21 mouse cellular contexts compared by ENCODE assay signal in genomic region chr13:110854213-110854612, GRCm38 (mm10).
DNase-seq lines count a peak whose midpoint lies in the region; ATAC-seq and TF ChIP-seq lines count a peak whose summit lies in the region.
"Had no signal": no experiment of that assay in that cellular context is flagged by ENCODE, and none has a peak within 500 bp of the region (broad histone marks: within the 10 kb centered on the region; RNA-seq: fewer than 3 reads in every experiment).

No protein-coding gene starts in this region.

- no peaks in the 10 kb centered on the region for H3K36me3 ChIP-seq in lung, embryonic 14.5 days (ENCODE audit: insufficient read depth)
- no peaks in the 10 kb centered on the region for H3K36me3 ChIP-seq in C2C12 (ENCODE audit: control insufficient read depth, insufficient read depth)
- no peaks in the 10 kb centered on the region for H3K36me3 ChIP-seq in stomach, postnatal 0 days (ENCODE audit: control insufficient read depth, insufficient read depth, low read length)
- H3K36me3 ChIP-seq in forebrain, embryonic 13.5 days (ENCODE audit: poor library complexity, severe bottlenecking) = no peaks in the 10 kb centered on the region
- H3K36me3 ChIP-seq: embryonic facial prominence, embryonic 12.5 days; forebrain, embryonic 12.5 days; heart, embryonic 12.5 days; hindbrain, embryonic 15.5 days had no signal

- no peak for ATAC-seq in lung, embryonic 14.5 days (ENCODE audit: insufficient read depth)
- no peak for ATAC-seq in stomach, postnatal 0 days (ENCODE audit: low FRiP score, low TSS enrichment)
- ATAC-seq in forebrain, embryonic 13.5 days = no peak
- ATAC-seq: activated CD4-positive, CD25-positive, alpha-beta regulatory T cell, adult 4 months; forebrain, postnatal 0 days; Patski had no signal

- H3ac ChIP-seq in C2C12 (ENCODE audit: control insufficient read depth, insufficient read length, low read depth) = no peak overlapping the region

- WGBS in cerebellum, adult 2 months = 57% methylated on average over 1 of the region's 1 CpGs
- WGBS in lung, embryonic 14.5 days = 42% methylated on average over 1 of the region's 1 CpGs
- WGBS in stomach, postnatal 0 days = 52% methylated on average over 1 of the region's 1 CpGs
- 50% methylated on average over 1 of the region's 1 CpGs for WGBS in forebrain, embryonic 13.5 days

- no peak for TF ChIP-seq POLR2A in cerebellum, adult 2 months (IDR thresholded peaks at IDR 0.05; ENCODE audit: borderline replicate concordance, insufficient read depth, low read length)

- no peaks in the 10 kb centered on the region for H3K79me2 ChIP-seq in C2C12 (ENCODE audit: control insufficient read depth, insufficient read depth)

- TF ChIP-seq EP300 in stomach, postnatal 0 days (optimal IDR thresholded peaks at IDR 0.05) = no peak

- no peak overlapping the region for H3K4me2 ChIP-seq in lung, embryonic 14.5 days
- H3K4me2 ChIP-seq in stomach, postnatal 0 days (replicated peaks; ENCODE audit: low read depth) = no peak overlapping the region
- H3K4me2 ChIP-seq in forebrain, embryonic 13.5 days = no peak overlapping the region
- H3K4me2 ChIP-seq: embryonic facial prominence, embryonic 12.5 days; forebrain, embryonic 12.5 days; heart, embryonic 12.5 days; hindbrain, embryonic 15.5 days had no signal

- no peak overlapping the region for H3K4me3 ChIP-seq in cerebellum, adult 2 months (replicated peaks; ENCODE audit: insufficient read depth, low read depth, low read length)
- H3K4me3 ChIP-seq in lung, embryonic 14.5 days (ENCODE audit: low read depth, low read length) = no peak overlapping the region
- no peak overlapping the region for H3K4me3 ChIP-seq in C2C12 (ENCODE audit: insufficient read depth, poor library complexity, severe bottlenecking)
- no peak overlapping the region for H3K4me3 ChIP-seq in stomach, postnatal 0 days (ENCODE audit: low read depth, low read length)
- no peak overlapping the region for H3K4me3 ChIP-seq in forebrain, embryonic 13.5 days
- H3K4me3 ChIP-seq: embryonic facial prominence, embryonic 12.5 days; forebrain, embryonic 12.5 days; heart, embryonic 12.5 days; hindbrain, embryonic 15.5 days had no signal

- no peaks in the 10 kb centered on the region for H3K79me3 ChIP-seq in C2C12 (ENCODE audit: low read depth)

- peak; percentile 11 to 14 for DNase-seq in cerebellum, postnatal 10 days
- DNase-seq in cerebellum, adult 2 months = no peak
- DNase-seq in lung, embryonic 14.5 days = peak; percentile 50
- DNase-seq in lung, postnatal 10 days = no peak
- DNase-seq in stomach, postnatal 0 days (ENCODE audit: low spot score) = peak; percentile 24
- DNase-seq: adrenal gland, postnatal 14 days; B cell, adult 2 months; cerebellum, adult 18-20 months; embryo, embryonic 11 days; forebrain, postnatal 0 days; gastrocnemius, postnatal 14 days; heart, postnatal 36 days had no signal

- no peak overlapping the region for H3K27ac ChIP-seq in cerebellum, adult 2 months (ENCODE audit: insufficient read depth, low read length)
- no peak overlapping the region for H3K27ac ChIP-seq in lung, embryonic 14.5 days (ENCODE audit: low read depth)
- no peak overlapping the region for H3K27ac ChIP-seq in stomach, postnatal 0 days (replicated peaks)
- H3K27ac ChIP-seq in forebrain, embryonic 13.5 days = no peak overlapping the region
- H3K27ac ChIP-seq: embryonic facial prominence, embryonic 12.5 days; forebrain, embryonic 12.5 days; hindbrain, embryonic 15.5 days had no signal

- no peak for TF ChIP-seq CTCF in cerebellum, adult 2 months (IDR thresholded peaks at IDR 0.05; ENCODE audit: borderline replicate concordance, insufficient read depth, low read depth, low read length)
- no peak for TF ChIP-seq CTCF in lung, embryonic 14.5 days (IDR thresholded peaks at IDR 0.05; ENCODE audit: low read depth)
- no peak for TF ChIP-seq CTCF in C2C12 (IDR thresholded peaks at IDR 0.05; ENCODE audit: control insufficient read depth, insufficient read depth, insufficient read length)
- TF ChIP-seq CTCF in stomach, postnatal 0 days (IDR thresholded peaks at IDR 0.05; ENCODE audit: low read depth) = no peak

- no peaks in the 10 kb centered on the region for H3K9me3 ChIP-seq in lung, embryonic 14.5 days (ENCODE audit: low read depth, low read length)
- H3K9me3 ChIP-seq in stomach, postnatal 0 days (ENCODE audit: control insufficient read depth, low read length) = no peaks in the 10 kb centered on the region
- no peaks in the 10 kb centered on the region for H3K9me3 ChIP-seq in forebrain, embryonic 13.5 days (replicated peaks)
- H3K9me3 ChIP-seq: embryonic facial prominence, embryonic 12.5 days; forebrain, embryonic 12.5 days; heart, embryonic 12.5 days; hindbrain, embryonic 15.5 days had no signal

- no peak overlapping the region for H3K9ac ChIP-seq in lung, embryonic 14.5 days
- no peak overlapping the region for H3K9ac ChIP-seq in stomach, postnatal 0 days (ENCODE audit: low read length)
- no peak overlapping the region for H3K9ac ChIP-seq in forebrain, embryonic 13.5 days
- H3K9ac ChIP-seq: embryonic facial prominence, embryonic 12.5 days; forebrain, embryonic 12.5 days; forebrain, postnatal 0 days; heart, embryonic 12.5 days; hindbrain, embryonic 15.5 days had no signal

- no peaks in the 10 kb centered on the region; the same call in 1 of the 2 replicates for H3K27me3 ChIP-seq in cerebellum, adult 2 months (ENCODE audit: control insufficient read depth, insufficient read depth, low read length)
- no peaks in the 10 kb centered on the region for H3K27me3 ChIP-seq in lung, embryonic 14.5 days (ENCODE audit: insufficient read depth, low read length)
- H3K27me3 ChIP-seq in C2C12 (ENCODE audit: control insufficient read depth, insufficient read depth, insufficient read length) = no peaks in the 10 kb centered on the region
- no peaks in the 10 kb centered on the region for H3K27me3 ChIP-seq in stomach, postnatal 0 days (ENCODE audit: control insufficient read depth, insufficient read depth, low read length)
- H3K27me3 ChIP-seq in forebrain, embryonic 13.5 days = no peaks in the 10 kb centered on the region
- H3K27me3 ChIP-seq: CH12.LX; embryonic facial prominence, embryonic 12.5 days; forebrain, embryonic 12.5 days; heart, embryonic 12.5 days; hindbrain, embryonic 15.5 days; Patski had no signal

- no peaks in the 10 kb centered on the region for H3K4me1 ChIP-seq in cerebellum, adult 2 months (ENCODE audit: control insufficient read depth, insufficient read depth, low read length)
- H3K4me1 ChIP-seq in lung, embryonic 14.5 days (ENCODE audit: insufficient read depth) = no peaks in the 10 kb centered on the region
- no peaks in the 10 kb centered on the region for H3K4me1 ChIP-seq in stomach, postnatal 0 days (replicated peaks; ENCODE audit: control insufficient read depth, insufficient read depth)
- no peaks in the 10 kb centered on the region for H3K4me1 ChIP-seq in forebrain, embryonic 13.5 days
- H3K4me1 ChIP-seq: forebrain, embryonic 12.5 days; heart, embryonic 12.5 days; hindbrain, embryonic 15.5 days had no signal

TF ChIP-seq in C2C12, 6 proteins besides CTCF, POLR2A, EP300 and RAD21:
- no peak for TF ChIP-seq USF1 (IDR thresholded peaks at IDR 0.05; ENCODE audit: low read depth)
- peak; percentile 3 for TF ChIP-seq MYOD1 (IDR thresholded peaks at IDR 0.05; ENCODE audit: control insufficient read depth, insufficient read length, low read depth)
TF ChIP-seq in C2C12: peak in this region for 1.

Comparison
In these comparisons a context has a peak if more than half of its experiments do, and no peak if none do; other contexts are left out.
1. DNase-seq: peak in cerebellum, postnatal 10 days (2 of 2), lung, embryonic 14.5 days (single experiment) and stomach, postnatal 0 days (single experiment); none in cerebellum, adult 2 months (0 of 2) and lung, postnatal 10 days (single experiment).